Mouse (Mus musculus): ENCODE data around the gene Sh2b1.

Gene Sh2b1

GRCm38 (mm10) chr7:126418496-126418895, 56.7 kb downstream of the Sh2b1 start:
- no peak for DNase-seq (ENCODE audit: low spot score)

- DNase-seq (ENCODE audit: low spot score): no peak
Observed at GRCm38 (mm10) chr7:126417606-126418005, 57.6 kb downstream of the Sh2b1 start.

DNA sequence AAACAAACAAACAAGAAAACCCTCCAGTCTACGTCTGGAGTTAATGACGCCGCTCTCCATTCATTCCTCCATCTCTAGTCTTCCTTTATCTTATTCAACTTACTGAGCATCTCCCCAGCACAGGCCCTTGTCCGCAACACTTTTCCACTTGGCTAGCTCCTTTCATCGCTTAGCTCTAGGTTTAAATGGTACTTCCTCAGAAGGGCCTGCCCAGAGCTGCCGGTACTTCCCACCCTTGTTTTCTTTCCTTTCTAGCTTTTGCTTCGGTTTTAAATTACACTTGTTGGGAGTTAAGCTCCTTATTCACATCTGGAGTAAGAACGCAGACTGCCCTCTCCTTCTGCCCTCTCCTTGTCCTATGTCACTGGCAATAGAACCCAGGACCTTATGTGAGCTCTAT, 58.2 kb downstream of the Sh2b1 start:
- DNase-seq (ENCODE audit: low spot score): peak; percentile 7
